Mouse (Mus musculus) WW6 (cell line): ENCODE results near the gene Klhl11.
A peak's percentile ranks its signal among the peaks of the same experiment; 100 is the strongest.

Experiments
- DNase-seq: peaks from one replicate; pipeline ENCODE4 v3.0.0-alpha.2; 2013; ENCODE audit warnings: low read depth, low spot score

Klhl11 gene

GRCm38 (mm10) chr11:100471352-100472196 is 967 bp downstream of the Klhl11 start:
- no peak for DNase-seq

GRCm38 (mm10) chr11:100465833-100466232 is 6.7 kb downstream of the Klhl11 start:
- no peak for DNase-seq

GRCm38 (mm10) chr11:100465229-100465792 is 7.2 kb downstream of the Klhl11 start:
- no peak for DNase-seq

DNA sequence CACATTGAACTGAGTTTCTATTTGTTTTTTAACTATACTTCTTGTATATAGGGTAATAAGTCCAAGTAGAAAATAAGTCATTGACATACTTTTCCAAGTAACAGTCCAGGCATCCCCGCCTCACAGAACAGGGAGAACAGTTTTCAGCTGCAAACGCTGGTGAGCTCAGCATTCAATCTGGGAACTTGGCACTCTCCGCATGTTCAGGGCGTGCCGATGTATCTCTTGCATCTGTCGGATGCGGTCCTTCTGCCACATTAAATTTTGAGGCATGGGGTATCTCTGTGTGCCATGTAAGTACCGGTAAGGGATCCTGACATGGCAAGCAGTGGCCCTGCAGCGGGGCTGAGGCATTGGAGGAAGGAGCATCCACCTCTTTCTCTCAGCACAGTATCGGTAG is 9.8 kb downstream of the Klhl11 start:
- DNase-seq = no peak

DNA sequence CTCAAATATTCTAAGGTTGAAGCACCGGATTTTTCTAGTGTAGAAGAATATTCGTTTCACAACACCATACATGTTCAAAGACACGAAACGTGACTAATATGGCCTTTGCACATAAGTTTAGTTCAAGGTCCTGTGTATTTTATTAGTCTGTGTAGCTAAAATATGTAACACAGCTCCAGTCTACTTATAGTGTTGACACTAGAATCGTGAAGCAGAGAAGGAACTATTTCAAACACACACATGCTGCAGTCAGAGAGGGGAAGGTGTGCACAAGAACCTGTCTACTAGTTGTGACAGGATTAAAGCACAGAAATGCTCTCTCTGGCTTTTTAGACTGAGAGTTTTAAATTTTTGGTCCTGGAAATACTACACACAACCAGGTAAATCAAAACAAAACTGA is 14.8 kb downstream of the Klhl11 start:
- DNase-seq = no peak

GRCm38 (mm10) chr11:100457247-100457646 is 15.3 kb downstream of the Klhl11 start:
- DNase-seq = no peak

DNA sequence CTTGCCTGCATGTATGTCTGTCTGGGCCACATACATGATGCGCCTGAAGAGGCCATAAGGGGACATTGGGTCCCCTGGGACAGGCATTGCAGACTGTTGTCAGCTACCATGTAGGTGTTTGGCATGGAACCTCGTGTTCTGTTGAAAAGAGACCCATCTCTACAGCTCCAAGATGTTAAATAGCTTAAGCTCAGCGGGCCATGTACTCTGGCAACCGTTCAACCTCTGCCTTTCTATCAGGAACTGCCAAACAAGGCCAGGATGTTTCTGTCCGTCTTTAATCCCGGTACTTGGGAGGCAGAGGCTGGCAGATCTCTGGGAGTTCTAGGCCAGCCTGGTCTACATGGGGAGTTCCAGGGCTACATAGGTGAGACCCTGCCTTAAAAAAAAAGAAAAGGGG is 29.9 kb downstream of the Klhl11 start:
- no peak for DNase-seq

DNA sequence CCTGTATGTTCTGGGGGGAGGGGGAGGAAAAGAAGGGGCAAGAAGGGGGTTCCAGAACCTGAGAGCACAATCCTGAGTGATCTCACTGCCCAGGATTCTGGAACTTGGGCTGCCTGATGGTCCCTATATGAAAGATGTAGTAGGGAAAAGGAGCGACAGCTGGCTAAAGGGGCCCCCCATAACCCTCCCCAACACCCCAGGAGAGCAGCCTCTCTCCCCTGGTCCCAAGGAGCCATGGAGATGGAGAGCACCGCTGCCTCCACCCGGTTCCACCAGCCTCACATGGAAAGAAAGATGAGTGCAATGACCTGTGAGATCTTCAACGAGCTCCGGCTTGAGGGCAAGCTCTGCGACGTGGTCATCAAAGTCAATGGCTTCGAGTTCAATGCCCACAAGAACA is 30.7 kb downstream of the Klhl11 start, which contains the start of the genes Nt5c3b and Klhl10:
TSS of gene Nt5c3b (minus strand) at position 12 of the 400 bp plus-strand sequence.
TSS of gene Klhl10 (plus strand) at position 121 of the 400 bp plus-strand sequence.
- no peak for DNase-seq

GRCm38 (mm10) chr11:100440691-100441522 is 31.6 kb downstream of the Klhl11 start:
- peak; percentile 49 for DNase-seq

GRCm38 (mm10) chr11:100437901-100438300 is 34.6 kb downstream of the Klhl11 start:
- DNase-seq = no peak

DNA sequence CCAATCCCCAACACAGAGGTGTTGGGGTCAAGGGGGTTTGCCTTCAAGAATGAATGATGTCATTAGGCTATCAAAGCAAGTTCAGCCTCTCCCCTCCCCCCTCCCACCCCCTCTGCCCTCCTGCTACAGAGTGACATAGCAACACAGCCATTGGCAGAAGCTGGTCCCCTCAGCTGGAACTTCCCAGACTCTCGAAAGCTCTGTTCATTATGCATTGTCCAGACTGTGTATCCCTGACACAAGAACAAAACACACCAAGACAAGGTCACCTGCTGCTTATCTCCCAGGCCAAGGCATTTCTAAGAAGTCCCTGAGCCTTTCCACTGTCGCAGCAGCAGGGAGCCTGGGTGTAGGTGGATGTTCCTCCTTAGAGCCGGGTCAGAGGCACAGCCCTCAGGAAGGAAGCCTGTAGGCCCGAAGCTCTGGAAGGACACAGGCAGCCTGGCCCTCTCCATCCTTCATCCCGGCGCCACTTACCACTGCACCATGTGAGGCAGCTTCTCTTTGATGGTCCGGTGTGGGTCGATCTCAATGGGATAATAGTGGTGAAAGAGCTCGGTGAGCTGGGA is 36.8 kb downstream of the Klhl11 start:
- DNase-seq = no peak

DNA sequence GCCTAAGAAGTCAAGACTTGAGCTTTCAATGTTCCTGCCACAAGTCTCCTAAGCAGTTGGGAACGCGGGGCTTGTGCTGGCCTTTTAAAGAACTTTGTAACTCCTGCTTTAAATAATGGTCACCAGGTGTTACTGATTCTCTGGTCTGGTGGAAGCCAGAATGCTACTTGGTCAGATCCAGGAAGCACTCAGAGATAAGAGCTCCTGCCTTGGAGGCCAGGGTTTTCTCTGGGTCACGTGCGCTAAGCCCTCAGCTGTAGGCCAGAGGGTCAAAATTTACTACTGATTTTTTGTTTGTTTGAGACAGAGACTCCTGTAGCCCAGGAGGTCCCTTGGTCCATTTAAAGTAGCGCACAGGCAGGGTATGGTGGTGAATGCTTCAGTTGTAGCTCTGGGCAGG is 40.5 kb downstream of the Klhl11 start:
- no peak for DNase-seq

DNA sequence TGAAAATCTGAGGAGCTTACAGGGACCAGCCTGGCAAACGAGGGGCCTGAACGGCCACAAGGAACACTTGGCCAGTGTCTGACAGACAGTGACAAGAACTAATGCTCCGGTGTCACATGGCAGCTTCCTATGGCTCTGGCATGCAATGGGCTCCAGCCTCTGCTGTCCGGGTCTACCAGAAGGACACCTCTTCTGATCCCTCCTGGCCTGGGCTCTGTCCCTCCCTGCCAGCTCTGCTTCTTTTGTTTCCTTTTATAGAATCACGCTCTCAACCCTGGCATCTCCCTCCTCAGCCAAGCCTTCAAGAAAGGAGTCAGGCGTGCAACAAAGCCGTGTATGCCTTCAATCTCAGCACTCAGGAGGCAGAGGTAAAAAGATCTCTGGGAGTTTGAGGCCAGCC is 42.5 kb downstream of the Klhl11 start:
- no peak for DNase-seq

- DNase-seq = no peak
These were observed 43.8 kb downstream of the Klhl11 start for GRCm38 (mm10) chr11:100428612-100429199.

- DNase-seq = no peak
These were observed 45.7 kb downstream of the Klhl11 start for GRCm38 (mm10) chr11:100426820-100427219.

DNA sequence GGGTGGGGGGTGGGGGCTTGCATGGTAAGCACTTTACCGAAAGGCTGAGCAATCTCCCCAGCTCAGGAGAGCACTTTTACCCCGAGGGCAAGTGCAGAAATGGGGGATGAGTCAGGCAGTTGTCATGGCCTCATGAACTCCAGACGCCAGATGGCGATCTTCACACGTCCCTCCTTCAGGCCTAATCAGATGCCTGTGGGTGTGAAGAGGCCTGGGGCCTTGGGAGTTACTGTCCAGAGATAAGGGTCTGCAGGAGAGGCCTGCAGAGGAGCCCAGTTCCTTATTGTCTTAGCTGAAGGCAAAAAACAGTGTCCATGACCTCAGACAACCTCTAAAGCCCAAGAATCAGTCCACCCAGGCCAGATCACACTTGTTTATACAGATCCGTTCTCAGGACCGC is 46.7 kb downstream of the Klhl11 start:
- DNase-seq = peak; percentile 80

DNA sequence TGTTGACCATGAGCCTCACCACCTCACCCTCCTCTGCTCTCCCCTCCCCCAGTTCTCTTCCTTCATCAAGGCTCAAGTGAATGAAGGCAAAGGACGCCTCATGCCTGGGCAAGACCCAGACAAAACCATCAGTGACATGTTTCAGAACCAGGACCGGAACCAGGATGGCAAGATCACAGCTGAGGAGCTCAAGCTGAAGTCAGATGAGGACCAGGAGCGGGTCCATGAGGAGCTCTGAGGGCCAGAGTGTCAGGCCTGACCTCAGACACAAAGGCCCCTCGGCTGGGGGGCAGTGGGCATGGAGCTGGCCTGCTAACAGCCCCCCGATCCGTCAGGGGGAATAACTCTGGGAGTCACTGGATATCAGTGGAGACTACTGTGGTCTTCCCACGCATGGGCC is 48.7 kb downstream of the Klhl11 start:
- no peak for DNase-seq

GRCm38 (mm10) chr11:100421537-100421936 is 51.0 kb downstream of the Klhl11 start:
- DNase-seq = no peak

GRCm38 (mm10) chr11:100414914-100415822 is 57.4 kb downstream of the Klhl11 start, which contains the start of gene Fkbp10:
Fkbp10 (plus strand) TSS chr11:100415697.
- no peak for DNase-seq
